Mouse (Mus musculus): ENCODE measurements around the gene Rab11a.

Gene Rab11a

GRCm38 (mm10) chr9:64737406-64738201 is at the start of gene Rab11a:
TSS of gene Rab11a (minus strand) at chr9:64737758.
- peak; percentile 91 to 95 for DNase-seq (ENCODE audit: low spot score in 2 of 2)

DNA sequence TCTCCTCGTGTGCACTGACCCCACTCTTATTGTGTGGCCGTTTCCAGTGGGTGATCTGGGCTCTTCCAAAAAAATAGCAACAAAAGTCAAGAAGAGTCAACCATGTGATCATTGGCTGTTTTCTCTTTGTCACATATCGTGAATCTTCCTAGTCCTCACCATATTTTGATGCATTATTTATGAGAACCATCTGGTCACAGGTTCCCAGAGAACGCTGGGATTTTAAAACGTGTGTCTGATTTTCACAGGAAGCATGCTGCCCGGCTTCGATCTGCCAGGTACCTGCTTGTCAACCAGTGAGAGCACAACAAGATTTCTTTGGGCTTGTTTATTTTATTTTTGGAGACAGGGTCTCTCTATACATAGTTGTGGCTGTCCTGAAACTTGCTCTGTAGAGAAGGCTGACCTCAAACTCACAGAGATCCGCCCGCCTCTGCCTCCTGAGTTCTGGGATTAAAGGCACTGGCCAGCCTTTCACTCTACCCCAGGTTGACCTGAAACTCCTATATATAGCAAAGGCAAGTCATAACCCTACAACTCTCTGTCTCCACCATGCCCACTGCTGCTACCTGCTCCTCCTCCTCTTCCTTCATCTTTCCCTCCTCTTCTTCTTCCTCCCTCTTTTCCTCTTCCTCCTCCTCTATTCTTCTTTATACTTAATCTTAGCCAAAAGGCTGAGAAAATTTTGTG is 48.8 kb upstream of the Rab11a start:
- no peak for DNase-seq (ENCODE audit: low spot score in 2 of 2)

- DNase-seq (ENCODE audit: low spot score in 2 of 2): no peak
Observed at GRCm38 (mm10) chr9:64784841-64785240, 47.3 kb upstream of the Rab11a start.

GRCm38 (mm10) chr9:64783511-64783910 is 46.0 kb upstream of the Rab11a start:
- DNase-seq (ENCODE audit: low spot score in 2 of 2): no peak

DNA sequence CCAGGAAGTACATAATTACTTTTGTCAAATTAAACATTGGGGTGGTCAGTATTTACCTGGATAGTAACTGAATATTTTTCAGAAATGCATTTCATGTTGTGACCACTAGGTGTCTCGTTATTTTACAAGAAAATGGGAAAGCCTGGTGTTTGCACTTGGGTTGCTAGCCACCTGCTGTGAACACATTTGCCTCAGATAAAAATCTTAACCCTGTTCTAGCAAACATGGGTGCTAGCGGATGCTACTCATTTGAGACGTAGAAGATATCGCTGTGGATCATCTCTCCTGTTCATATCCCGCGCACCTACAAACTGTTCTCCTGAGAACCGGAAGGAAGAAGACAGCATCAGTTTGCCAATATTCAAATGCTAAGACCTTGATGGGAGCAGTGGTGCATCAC is 42.1 kb upstream of the Rab11a start:
- DNase-seq (ENCODE audit: low spot score in 2 of 2): no peak

DNA sequence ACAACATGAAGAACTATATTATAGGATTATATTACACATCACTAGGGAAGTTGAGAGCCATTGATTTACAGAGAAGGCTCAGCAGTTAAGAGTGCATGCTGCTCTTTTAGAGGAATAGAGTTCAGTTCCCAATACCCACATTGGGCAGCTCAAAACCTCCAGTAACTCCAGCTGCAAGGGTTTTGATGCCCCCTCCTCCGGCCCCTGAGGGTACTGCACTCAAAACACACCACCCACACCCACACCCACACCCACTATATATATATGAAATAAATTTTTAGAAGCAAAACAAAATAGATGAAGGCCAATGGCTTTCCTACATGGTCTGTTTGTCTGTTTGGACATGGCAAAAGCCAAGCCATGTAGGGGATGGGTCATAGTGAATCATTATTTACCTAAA is 40.6 kb upstream of the Rab11a start:
- no peak for DNase-seq (ENCODE audit: low spot score in 2 of 2)

DNA sequence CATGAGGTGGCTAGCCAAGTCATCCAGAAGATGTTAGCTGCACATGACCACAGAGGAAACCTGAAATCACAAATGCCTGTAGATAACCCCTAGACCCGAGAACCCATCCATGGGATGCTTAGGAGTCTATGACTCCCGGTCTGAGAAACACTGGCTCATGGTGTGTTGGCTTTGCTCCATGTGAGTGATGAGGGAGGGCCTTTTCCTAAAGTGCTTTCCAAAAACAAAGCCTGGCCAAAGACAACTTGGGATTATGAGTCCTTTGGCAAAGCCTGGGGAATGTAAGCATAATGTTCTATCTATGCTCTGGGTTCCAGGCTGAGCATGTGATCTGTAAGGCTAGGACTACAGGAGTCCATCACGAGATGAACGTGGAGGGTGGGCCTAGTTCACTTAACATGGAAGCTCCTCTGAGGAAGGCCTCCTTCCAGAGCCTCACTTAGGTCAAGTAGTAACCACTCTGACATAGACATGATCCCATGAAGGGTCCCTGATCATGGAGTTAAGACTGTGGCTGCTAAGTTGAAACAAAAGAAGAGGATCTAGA is 40.0 kb upstream of the Rab11a start:
- DNase-seq (ENCODE audit: low spot score in 2 of 2): no peak

DNA sequence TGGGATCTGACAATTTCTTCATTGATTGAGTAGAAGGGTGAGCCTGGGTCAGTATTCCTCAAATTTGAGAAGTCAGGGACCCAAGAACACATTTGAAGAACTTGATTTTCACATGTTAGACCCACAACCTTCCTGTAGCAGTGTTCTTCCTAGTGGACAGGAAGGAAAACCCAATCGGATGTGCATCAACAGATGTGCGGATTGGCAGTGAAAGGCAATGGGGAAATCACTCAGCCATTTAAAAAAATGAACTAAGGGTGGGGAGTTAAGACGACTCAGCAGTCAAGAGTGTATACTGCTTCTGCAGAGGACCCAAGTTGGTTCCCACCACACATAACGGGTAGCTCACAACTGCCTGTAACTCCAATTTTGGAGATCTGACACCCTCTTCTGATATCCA is 37.9 kb upstream of the Rab11a start:
- DNase-seq (ENCODE audit: low spot score in 2 of 2): no peak

- no peak for DNase-seq (ENCODE audit: low spot score in 2 of 2)
Observed at GRCm38 (mm10) chr9:64774883-64775282, 37.3 kb upstream of the Rab11a start.

DNA sequence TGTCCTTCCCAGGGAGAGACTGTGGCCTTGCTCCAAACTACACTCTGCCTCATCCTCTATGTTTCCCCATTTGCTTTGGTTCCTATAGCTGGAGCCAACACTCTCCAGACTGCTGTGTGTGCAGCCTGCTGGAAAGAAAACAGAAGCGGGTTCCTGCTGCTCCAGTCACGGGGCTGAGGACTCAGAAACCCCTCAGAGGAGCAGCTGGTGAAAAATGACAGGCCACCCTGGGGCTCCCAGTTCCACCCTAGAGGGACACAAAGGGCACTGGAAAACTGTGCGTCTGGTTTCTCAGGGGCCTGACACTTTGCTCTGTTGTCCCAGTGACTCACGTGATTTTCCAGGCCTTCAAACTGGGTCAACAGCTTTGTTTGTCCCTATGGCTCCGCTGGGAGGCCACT is 36.9 kb upstream of the Rab11a start:
- DNase-seq (ENCODE audit: low spot score in 2 of 2): peak; percentile 39 to 42

- no peak for DNase-seq (ENCODE audit: low spot score in 2 of 2)
Observed at GRCm38 (mm10) chr9:64773936-64774335, 36.4 kb upstream of the Rab11a start.

DNA sequence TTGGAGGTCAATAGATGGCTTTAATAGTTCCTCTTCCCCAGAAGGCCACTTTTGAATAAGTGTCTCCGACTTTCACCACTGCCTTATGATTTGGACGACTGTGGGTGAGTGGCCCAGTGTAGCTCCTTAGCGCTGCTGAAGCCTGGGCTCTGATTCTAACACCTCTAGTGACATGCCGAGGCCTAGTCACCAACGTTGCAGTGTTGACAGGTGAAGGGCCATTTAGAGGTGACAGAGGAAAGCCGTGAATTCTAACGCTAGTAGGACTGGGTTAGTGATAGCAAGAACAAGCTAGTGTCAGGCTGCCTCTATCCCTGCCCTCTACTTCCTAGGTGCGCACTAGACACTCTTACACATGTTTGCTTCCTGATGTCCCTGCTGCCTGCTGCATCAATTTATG is 35.7 kb upstream of the Rab11a start:
- no peak for DNase-seq (ENCODE audit: low spot score in 2 of 2)

DNA sequence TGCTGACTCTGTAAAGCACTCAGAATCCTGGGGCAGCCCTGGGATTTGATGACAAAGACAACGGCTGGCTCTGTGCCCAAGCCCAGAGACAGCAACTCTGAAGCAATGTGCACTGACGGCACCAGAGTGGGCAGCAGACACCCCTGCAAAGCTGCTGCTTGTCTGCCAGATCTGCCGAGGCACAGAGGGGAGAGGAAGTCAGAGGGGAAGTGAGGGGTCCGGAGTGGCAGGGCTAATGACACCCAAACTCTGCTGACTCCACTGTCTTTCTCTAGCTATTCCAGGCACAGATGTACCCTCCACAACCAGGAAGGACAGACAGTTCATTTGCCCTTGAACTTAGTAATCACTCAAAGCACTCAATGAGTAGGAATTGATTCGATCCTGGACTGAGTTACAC is 33.7 kb upstream of the Rab11a start:
- peak; percentile 43 to 64 for DNase-seq (ENCODE audit: low spot score in 2 of 2)

DNA sequence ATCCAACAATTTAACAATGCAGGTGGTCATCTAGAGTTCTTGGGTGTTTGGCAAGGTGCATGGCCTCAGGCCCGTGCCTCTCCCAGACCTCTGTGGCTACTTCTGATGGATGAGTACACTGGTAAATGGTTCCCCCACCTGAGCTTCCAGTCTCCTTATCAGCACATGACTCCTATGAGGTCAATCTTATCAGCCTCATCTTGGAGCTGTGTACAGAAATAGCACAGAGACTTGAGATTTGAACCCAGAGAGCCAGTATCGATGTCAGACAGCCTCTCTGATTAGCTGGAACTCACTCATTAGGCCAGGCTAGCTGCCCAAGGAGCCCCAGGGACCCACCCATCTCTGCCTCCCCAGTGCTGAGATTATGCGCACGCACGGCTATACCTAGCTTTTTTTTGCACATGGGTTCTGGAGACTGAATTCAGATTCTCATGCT is 32.9 kb upstream of the Rab11a start:
- no peak for DNase-seq (ENCODE audit: low spot score in 2 of 2)

DNA sequence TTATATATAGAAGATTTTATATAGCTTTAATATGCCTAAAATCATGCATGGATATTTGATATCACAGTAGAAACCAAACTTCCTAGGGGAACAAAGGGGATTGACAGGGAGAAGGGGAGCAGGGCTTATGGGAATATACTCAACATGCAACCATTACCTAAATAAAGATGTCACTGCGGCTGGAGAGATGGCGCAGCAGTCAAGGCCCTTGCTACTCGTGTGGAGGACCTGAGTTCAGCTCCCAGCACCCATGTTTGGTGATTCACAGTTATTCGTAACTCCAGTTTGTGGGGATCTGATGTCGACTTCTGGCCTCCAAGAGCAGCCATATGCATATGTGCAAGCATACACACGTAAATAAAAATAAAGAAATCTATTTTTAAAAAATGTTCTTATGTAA is 32.4 kb upstream of the Rab11a start:
- DNase-seq (ENCODE audit: low spot score in 2 of 2): no peak

DNA sequence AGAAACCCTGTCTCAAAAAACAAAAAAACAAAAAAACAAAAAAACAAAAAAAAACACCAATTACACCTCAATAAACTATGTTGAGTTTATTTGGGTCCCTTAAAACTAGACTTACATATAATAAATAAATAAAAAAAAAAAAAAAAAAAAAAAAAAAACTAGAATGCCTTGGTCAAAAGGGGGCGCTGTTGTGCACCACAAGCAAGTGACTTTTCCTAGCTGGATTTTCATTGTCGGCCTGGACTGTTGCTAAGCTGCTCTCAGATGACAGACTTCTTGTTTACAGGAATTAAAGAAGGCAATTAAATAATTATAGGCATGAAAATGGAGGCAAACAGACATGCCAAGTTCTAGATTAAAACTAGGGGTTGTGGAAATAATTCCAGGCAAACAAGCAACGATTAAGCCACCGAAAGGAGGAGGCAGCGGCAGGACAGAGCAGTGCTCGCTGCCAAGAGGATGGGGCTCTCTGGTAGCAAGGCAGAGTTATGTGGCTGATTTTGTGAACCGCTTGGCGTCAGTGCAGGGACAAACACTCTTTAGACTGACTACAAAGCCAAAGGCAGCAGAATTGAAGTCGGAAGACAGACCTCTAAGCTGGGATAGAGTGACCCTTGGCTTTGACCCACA is 31.6 kb upstream of the Rab11a start:
- no peak for DNase-seq (ENCODE audit: low spot score in 2 of 2)

GRCm38 (mm10) chr9:64767796-64768195 is 30.2 kb upstream of the Rab11a start:
- DNase-seq (ENCODE audit: low spot score in 2 of 2): no peak

GRCm38 (mm10) chr9:64766136-64766535 is 28.6 kb upstream of the Rab11a start:
- no peak for DNase-seq (ENCODE audit: low spot score in 2 of 2)

GRCm38 (mm10) chr9:64764824-64765223 is 27.3 kb upstream of the Rab11a start:
- DNase-seq (ENCODE audit: low spot score in 2 of 2): no peak

DNA sequence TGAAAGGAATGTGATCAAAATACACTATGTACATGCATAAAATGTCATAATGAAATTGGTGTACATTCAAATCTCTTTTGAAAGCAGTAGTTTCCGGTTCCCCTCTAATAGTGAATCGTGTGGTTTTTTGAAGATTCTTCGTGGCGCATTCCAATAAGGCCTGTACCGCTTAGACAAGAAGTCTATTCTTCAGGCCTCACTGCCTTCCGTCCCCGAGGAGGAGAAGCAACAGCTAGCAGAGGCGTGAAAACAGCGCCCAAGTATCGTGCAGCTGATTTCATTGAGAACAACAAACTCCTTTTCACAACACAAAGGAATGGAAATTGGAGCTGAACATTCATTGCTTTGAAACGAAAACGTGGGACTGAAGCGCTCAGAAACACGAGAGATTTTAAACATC is 20.5 kb upstream of the Rab11a start:
- DNase-seq (ENCODE audit: low spot score in 2 of 2): no peak

DNA sequence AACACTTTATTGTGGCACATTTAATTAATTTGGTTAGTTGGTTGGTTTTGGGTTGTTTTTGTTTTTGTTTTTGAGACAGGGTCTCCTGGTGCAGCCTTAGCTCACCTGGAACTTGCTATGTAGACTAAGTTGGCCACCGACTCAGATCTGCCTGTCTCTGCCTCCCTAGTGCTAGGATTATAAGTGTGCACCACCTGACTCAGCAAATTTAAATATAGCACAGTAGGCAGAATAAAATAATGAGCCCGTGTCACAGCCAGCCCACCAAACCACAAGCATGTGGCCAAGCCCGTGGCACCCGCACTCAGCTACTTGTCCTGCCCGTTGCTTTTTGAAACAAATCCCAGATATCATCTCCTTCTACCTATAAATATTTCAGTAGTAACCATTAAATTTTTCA is 15.0 kb upstream of the Rab11a start:
- DNase-seq (ENCODE audit: low spot score in 2 of 2): no peak

- no peak for DNase-seq (ENCODE audit: low spot score in 2 of 2)
Observed at GRCm38 (mm10) chr9:64749314-64749713, 11.8 kb upstream of the Rab11a start.

DNA sequence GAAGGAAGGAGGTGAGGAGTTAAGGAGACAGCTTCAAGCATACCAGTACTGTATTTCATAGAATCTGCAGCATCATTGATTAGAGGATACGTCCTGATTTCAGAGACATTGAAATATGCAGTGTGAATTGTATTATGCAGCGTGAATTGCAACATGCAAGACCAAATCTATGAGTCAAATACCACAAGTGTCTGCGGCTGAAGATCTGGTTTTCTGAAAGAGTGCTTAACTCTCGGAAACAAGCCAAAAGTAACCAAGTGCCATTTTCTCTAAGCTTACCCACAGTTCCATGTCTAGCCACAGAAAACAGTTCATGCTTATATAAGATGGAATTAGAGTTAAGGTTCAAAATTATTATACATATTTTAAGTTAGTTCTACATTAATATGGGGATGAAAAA is 10.2 kb upstream of the Rab11a start:
- DNase-seq (ENCODE audit: low spot score in 2 of 2): no peak
